Mouse (Mus musculus) large intestine, adult 2 months (tissue): ENCODE measurements around the gene Ppip5k1. TPM values are rescaled to one million over a fixed set of nuclear protein-coding genes. Genes with fewer than 3 reads are reported as not detected.
A peak's percentile ranks its signal among the peaks of the same experiment; 100 is the strongest.
"Not testable (repeated sequence)": the region's sequence is repeated elsewhere in the genome, so short reads cannot be mapped to it uniquely, and the experiment has no call there.

Experiments
- DNase-seq: peaks from one replicate; pipeline ENCODE4 v3.0.0-alpha.2; 2012; ENCODE audit warnings: low read depth, low spot score
- WGBS: fragments of 180-500 bp; shearing (Covaris S2); methylation state at CpG from one replicate; pipeline ENCODE4 v1.1.7; 2018; 5-methylcytosine and 5-hydroxymethylcytosine counted together
- polyA plus RNA-seq: library from polyadenylated mRNA; depleted of rRNA; stranded (reverse); fragments of >200 nt; gene quantifications from 2 replicates; pipeline ENCODE4 v1.2.3, GENCODE M21; 2012; rRNA removed

The Ppip5k1 gene
- 27.1 and 52.3 TPM in 2 replicates for polyA plus RNA-seq

DNA sequence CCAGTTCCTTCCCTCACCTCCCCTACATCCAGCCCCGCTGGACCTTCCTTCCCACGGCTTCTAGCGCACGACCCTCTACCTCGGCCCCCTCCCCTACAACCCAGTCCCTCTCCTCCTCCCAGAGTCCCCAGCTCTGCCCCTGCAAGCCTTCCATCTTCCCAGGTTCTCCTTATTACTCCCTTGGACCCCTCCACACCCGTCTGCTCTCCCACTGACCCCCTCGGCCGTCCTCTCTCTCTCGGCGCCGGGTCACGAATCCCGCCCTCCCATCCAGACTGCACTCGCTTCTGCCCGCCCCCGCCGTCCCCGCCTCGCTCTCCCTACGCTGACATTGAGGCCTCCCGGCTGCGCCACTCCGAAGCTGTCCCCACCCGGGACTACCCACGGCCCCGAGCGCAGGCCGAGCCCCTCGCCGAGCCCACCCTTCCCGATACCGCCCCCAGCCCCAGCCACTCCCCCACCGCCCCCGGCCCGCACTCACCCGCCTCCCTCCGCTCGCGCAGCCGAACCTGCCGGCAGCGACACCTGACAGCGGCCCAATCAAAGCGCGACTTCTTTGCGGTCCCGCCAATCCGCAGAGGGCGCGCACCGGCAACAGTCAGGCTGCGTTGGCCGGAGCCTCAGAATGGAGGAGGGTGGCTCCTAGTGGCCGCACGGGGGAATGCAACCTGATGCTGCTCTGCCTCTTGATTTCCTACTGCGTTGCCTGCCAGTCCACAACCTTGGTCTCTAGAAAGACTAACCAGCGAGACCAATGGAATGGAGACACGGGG lies at the start of gene Ppip5k1:
Gene Ppip5k1, minus strand, starts transcription at position 577 of the 773 bp plus-strand sequence.
- DNase-seq: peak; percentile 88
- under 1% methylated on average over 58 of the region's 58 CpGs for WGBS

DNA sequence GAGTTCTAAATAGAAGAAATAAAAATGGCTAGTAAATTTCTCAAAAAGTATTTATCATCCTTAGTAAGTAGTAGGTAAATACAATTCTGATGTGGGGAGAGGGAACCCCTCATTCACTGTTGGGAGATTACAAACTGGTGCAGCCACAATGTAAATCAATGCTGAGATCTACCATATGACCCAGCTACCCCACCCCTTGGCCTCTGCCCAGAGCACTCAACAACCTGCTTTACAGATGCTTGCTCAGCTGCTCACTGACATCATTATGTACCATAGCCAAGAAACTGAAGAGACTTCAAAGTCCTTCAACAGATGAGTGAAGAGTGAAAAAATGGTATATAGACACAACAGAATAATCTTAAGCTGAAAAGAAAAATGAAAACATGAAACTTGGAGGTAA lies 48.1 kb upstream of the Ppip5k1 start:
- no peak for DNase-seq

DNA sequence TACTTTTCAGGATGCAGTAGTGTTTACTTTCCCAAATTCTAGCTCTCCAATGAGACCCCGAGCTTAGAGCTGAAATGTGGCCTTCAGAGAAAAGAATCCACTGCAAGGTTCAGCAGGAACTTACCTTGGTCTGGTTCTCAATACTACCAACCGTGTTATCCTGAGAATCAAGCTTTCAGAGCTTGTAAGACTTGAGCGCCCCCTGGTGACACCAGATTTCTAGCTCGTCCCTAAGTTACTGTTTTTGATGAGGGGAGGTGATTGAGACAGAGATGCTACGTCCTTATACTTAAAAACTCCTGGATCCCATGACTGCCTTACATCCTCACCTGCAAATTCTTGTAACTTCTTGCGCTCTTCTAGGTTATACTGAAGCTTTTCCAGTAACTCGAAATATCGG lies 41.4 kb upstream of the Ppip5k1 start:
- DNase-seq: peak; percentile 72
- WGBS: 14% methylated on average over 8 of the region's 8 CpGs

DNA sequence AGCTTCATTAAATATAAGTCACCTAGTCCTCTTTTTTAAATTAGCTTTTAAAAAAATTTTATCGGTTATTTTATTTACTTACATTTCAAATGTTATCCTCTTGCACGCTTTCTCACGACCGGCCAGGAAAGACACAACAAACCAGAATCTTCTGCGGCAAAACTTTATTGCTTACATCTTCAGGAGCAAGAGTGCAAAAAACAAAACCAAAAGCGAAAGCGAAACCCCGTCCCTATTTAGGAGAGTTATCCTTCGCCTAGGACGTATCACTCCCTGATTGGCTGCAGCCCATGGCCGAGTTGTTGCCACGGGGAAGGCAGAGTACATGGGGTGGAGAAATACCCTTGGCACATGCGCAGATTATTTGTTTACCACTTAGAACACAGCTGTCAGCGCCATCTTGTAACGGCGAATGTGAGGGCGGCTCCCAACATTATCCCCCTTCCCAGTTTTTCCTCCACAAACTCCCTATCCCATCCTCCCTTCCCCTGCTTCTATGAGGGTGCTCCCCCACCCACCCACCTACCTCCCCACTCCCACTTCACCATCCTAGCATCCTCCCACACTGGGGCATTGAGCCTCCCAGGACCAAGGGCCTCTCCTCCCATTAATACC lies 31.9 kb upstream of the Ppip5k1 start, which contains the start of gene Strc:
Gene Strc, minus strand, starts transcription at position 208 of the 615 bp plus-strand sequence.
- WGBS: 93% methylated on average over 17 of the region's 17 CpGs
- not testable (repeated sequence) for DNase-seq

DNA sequence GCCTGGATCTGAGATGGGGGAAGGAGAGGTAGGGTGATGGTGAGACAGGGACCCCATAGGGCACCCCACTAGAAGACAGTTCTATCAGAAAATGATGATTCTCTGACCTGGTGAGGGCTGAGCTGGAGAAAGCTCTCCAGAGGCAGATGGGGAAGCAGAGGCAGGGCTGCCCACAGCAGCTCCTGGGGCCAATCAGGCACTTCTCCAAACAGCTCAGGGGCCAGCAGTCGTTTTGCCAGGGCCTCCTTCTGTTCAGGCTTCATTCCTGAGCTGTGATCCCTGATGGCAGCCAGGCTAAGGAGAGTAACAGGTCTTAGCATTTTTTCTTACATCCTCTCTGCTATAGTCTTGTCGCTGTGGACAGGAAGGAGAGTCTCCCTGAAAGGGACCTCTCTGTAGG lies 19.6 kb upstream of the Ppip5k1 start:
- 45% methylated on average over 2 of the region's 2 CpGs for WGBS
- DNase-seq: no peak

DNA sequence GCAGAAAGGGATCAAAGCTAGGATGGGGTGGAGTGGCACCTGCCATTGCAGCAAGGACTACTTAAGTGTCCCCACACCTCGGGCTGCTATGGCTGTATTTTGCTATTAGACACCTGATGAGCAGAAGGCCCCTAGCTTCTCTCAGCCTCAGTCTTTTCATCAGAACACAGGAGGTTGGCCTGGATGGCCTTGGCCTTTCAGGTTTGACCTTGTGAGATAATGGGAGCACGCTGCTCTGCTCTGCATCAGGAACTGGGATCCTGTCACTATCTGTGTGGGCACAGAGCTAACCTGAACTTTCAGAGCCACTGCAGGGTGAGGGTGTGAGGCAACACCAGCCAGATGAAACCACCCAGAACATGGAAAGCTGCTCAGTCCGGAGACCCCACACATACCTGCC lies 17.1 kb upstream of the Ppip5k1 start:
- WGBS: 64% methylated on average over 3 of the region's 3 CpGs
- DNase-seq: no peak

DNA sequence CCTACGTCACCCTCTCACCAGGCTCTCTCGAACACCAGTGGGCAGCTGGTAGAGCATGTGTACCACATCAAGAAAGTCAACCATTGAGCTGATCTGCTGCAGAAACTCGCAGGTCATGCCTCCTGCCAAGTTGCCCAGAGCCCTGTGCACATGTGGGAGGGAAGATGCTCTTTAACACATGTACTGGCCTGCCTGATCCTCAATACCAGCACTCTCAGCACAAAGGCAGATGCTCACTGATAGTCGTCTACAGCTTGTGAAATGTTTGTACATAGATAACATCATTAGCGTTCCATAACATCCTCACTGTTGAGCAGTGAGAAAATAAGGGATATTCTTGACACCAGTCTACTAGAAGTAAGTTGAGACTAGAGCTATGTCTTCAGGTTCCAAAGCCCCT lies 15.7 kb upstream of the Ppip5k1 start:
- 74% methylated on average over 5 of the region's 5 CpGs for WGBS
- no peak for DNase-seq

DNA sequence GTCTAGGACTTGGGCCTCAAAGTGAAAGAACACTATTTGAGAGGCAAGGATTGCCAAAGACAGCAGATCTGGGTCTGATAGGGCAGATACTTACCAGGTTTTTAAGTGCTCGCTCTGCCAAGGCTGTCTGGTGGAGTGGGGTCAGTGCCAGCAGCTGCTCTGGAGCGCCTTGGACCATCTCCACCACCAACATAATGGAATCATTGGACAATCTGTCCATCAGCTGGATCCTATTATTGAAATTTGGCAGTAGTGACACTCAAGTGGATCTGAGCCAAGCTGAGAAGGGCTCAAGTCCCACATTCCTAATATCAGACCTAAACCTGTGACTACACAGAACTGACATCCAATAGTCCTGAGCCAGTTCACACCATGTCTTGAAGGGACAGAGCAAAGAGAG lies 13.6 kb upstream of the Ppip5k1 start:
- WGBS: 80% methylated on average over 2 of the region's 2 CpGs
- no peak for DNase-seq

DNA sequence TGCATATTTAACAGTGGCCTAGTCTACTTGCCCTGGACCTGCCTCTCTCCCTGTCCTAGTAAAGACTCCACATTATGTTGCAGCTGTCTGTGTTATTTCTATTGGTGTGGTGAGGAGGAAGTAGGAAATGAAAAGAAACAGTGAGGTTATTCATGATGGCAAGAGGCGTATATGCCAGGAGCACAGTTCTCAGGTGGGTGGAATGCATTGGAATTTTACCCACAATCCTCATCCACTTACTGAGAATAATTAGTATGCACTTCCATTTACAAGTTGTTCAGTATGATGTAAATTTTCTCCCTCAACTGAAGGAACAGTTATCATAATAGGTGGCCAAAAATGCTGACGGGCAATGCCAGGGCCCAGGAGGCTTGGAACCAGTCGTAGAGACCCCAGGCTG lies 8.5 kb upstream of the Ppip5k1 start:
- DNase-seq: no peak
- 72% methylated on average over 3 of the region's 3 CpGs for WGBS

DNA sequence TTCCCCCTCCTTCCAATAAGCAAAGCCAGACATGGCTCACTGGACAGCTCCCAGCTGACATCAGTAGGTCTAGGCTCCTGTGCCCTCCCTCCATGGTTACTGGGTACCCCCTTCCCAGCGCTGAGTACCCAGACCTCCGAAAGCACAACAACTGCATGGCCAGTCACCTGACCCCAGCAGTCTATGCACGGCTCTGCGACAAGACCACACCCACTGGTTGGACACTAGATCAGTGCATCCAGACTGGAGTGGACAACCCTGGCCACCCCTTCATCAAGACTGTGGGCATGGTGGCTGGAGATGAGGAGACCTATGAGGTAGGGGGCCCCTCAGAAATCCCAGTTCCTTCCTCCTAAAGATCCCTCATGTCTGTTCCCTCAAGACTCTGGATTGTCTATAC lies 4.3 kb upstream of the Ppip5k1 start:
- no peak for DNase-seq
- WGBS: 37% methylated on average over 4 of the region's 4 CpGs

DNA sequence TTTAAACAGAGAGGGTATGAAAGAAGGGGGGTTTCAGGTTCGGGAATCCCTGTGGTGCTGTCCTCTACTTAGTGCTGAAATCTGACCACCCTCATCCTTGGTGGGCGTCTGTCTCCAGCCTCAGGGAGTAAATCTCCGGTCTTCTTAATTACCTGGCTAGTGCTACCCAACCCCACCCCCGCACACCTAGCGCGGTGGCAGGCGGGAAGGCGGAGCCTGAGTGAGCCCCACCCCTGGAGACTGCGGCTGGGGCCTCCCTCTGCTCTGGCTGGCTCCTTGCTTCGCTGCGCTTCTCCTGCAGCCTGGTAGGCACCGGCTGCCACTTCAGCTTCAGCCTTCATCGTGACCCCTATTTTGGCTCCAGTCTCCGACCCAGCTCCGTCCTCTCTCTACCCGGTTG lies 3.2 kb upstream of the Ppip5k1 start:
- 1% methylated on average over 16 of the region's 16 CpGs for WGBS
- no peak for DNase-seq

DNA sequence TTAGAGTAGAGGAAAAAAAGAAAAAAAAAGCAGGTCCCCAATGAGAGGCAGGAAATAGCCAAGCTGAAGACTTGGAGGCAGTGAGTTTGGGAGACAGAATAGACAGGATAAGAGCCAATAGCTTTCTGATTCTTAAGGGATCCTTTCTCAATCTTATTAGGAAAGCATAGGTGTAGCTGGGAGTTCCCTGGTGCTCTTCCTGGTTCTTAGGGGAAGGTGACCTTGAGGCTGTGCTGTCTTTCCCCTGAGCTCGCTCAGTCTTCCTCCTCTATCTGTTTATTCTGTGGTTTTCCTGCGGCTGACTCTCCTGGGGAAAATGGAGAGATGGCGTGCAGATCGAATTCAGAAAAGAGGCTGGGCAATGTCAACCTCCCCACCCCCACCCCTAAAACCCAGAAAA lies 2.8 kb upstream of the Ppip5k1 start:
- DNase-seq: no peak
- WGBS: 2% methylated on average over 4 of the region's 4 CpGs

DNA sequence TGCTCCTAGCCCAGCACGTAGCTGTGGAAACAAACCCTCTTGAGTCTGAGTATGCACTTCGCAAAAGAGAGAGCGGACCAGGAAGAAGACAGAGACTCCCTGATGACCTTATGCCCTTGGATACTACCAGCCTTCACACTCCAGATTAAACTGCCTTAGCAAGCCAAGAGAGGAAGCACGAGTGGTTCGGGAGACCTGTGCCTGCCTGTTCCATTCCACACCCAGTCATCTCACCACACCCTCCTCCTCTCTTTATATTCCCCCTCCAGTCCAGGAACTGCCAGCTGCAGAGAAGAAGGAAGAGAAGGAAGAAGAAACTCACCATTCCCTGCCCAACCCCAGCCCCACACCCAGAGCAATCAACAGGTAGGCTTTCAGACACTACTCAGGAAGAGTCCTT lies 2.3 kb upstream of the Ppip5k1 start, which contains the start of gene Ckmt1:
Gene Ckmt1, plus strand, starts transcription at position 221 of the 400 bp plus-strand sequence.
- whole genome bisulfite sequencing: 14% methylated on average over 5 of the region's 5 CpGs
- DNase-seq: no peak

DNA sequence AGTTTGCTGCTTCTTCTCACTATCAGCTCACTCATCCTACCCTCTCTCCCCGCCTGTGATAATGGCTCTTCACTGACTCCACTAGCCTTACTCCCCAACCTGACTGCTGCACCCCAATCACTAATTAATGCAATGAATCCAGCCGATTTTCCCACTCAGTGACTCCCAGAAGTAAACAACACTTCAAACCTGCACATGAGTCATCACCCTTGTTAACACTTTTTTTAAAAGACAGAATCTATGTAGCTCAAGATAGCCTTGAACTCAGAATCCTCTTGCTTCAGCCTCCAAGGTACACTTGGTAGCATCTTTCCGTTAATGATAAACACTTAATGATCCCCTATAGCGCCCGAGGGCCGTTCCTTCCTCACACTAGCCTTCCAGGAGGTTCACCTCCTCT lies 818 bp downstream of the Ppip5k1 start:
- WGBS: 2% methylated on average over 6 of the region's 6 CpGs
- no peak for DNase-seq

DNA sequence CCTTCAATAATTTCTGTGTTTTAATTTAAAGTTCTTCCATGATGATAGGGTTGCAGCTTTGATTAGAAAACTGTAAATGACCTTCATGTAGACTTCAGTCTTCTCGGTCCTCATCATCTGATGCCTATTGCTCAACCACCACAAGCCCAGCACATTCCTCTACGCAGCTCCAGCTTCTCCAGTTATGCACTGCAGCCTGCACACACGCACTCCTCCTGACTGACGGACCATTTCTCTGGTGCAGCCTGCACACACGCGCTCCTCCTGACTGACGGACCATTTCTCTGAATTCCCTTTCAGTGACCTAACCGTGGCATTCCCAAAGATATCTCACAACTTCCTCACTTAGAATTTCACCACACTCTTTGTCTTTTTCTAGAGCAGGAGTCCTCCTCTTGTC lies 2.0 kb downstream of the Ppip5k1 start:
- WGBS: 70% methylated on average over 8 of the region's 8 CpGs
- no peak for DNase-seq

DNA sequence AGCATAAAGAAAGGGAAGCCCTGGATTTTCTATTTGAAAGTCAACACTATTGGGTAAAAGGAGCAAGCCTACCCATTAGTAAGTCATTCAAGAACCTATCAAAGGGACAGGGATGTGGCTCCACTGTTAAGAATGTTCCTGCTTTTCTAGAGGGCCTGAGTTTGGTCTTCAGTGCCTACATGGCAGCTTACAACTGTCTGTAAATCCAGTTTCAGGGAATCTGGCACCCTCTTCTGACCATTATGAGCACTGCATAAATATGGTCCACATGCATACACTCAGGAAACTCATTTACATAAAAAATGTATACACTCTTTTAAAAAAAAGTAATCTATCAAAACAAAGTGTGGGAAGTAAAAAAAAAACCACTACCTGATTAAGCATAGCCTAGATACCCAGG lies 16.1 kb downstream of the Ppip5k1 start:
- DNase-seq: no peak

DNA sequence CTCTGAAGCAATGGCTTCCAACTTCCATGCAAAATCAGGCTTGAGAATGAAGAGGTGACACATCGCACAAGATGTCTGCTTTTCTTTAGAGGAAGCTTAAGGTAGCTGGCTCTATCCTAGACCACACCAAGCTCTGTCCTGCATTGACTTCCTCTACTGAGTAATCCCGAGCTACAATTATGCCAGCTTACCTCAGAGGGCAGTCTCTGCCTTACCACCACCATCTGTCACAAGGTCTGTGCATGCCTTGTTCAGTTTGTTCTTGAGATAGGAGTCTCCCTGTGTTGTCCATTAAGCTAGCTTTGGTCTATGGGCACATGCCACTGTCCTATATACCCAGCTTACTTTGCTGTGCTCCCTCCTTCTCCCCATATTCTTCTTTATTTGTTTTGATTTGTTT lies 25.7 kb downstream of the Ppip5k1 start:
- 90% methylated on average over 2 of the region's 2 CpGs for WGBS
- DNase-seq: no peak

DNA sequence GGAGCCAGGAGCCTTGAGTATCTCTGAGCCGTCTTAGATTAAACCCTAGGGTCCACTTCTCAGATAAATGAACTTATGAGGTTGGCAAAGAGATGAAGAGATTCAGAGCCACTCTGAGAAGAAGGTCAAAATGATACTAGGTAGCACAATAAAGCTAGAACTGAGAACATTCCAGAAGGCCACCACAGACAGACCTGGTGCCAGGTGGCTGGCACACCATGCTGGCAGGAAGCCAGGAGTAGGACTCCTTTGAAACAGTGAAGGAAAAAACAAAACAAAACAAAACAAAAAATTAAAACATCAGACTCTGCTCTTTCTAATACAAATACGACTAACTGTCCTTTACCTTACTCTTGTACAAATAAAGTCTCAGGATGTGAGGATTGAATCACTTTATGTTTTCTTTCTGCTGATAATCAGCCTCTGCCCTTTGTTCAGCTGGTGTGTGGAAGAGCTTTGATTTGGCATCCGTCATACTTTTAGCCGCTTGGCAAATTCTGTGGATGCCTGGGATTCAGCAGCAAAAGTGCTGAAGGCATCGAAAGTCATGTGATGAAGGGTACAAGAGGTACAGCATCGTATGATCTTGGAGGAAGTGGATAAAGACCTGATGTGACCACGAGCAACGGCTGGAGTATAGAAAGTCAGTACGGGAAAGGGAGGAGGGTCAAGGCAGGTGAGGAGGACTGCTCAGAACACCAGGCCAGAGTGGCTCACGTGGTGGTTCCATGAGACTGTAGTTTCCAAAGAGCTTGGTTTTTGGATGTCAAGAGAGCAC lies 31.3 kb downstream of the Ppip5k1 start:
- DNase-seq: no peak
- 81% methylated on average over 10 of the region's 10 CpGs for WGBS

DNA sequence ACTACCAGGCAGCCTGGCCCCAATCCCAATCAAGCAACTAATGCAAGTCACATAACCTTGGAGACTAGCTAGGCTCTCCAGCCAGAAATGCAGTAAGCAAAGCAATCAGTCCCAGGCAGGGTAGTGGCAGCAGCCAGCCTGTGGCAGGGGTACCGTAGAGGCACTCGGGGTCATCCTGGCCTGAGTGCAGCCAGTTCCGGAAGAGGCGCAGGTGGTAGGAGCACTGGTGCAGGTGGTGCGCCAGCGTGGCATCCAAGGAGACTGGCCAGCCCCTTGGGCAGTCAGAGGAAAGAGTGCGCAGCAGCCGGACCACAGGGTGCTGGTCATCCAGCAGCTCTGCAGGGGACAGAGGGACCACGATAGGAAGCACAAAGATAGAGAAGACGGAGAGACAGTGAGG lies 32.2 kb downstream of the Ppip5k1 start:
- 94% methylated on average over 10 of the region's 10 CpGs for WGBS
- DNase-seq: no peak

DNA sequence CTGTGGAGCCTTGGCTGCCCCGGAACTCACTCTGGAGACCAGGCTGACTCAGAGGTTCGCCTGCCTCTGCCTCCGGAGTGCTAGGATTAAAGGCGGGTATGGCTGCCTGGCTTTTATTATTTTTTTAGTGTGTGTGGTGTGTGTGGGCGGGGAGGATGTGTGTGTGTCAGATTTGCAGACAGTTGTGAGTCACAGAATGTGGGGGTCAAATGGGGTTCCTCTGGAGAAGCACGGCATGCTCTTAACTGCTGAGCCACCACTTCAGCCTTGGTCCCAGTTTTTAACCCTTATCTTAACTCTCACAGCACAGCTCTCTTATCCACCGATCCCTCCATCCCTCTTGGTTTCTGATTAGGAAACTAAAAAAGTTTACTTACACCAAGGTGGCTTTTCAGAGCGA lies 38.9 kb downstream of the Ppip5k1 start:
- DNase-seq: no peak
- 72% methylated on average over 8 of the region's 8 CpGs for WGBS

DNA sequence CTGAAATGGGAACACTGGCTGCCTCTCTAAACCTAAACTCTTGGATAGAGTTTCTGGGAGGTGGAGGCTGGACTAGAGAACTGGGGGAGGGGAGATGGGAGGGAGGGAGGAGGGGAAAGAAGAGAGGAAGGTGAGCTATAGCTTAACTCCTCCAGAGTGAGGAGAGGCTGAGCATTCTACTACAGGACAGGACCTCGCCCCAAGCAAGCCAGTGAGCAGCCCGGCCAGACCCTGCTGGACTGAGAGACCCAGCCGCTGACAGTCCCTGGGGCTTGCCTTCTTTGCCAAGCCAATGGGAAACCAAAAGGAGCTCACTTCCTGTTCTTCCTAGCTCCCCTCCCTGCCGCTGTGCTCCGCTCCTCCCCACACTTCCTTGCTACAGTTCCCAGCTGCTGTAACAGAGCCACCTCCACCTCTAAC lies 46.2 kb downstream of the Ppip5k1 start:
- WGBS: 8% methylated on average over 4 of the region's 5 CpGs
- peak; percentile 29 for DNase-seq
